Mouse (Mus musculus): ENCODE results near the gene Svopl. TPM values are rescaled to one million over a fixed set of nuclear protein-coding genes. Genes with fewer than 3 reads are reported as not detected.
A peak's percentile ranks its signal among the peaks of the same experiment; 100 is the strongest.

The Svopl gene
- polyA plus RNA-seq, 1 experiment from 2014 or later = 7.5 TPM

DNA sequence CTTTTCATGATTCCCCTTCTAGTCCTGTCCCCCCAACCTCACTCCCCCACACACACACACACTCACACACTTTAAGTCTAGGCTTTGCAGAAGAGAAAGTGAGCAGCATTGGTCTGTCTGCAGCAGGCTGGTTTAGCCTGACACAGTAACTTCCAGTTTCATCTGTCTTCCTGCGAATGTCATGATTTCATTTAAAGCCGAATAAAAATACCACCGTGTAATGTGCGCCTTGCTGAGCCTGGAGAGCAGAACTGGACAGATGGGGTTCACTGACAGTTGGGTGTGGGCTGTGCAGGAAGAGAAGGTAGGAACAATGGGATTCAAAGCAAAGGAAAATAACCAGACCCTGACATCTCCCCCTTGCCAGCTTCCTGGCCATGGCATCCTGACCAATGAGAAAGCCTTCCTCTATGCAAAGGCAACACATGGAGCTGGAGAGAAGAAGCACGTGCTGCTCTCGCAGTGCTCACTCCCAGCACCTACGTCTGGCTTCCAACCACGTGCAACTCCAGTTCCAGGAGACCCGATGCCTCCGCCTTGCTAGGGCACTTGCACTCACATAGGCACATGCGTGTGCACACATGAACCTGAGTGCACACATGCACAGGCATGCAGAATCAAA, 18.8 kb upstream of the Svopl start:
- Histone ChIP-seq H3K4me3 (replicated peaks) (no peak overlapping the region), H3K4me2 (no peak overlapping the region), H3K27me3 (no peaks in the 10 kb centered on the region), H3K9ac (replicated peaks) (no peak overlapping the region), H3K36me3 (no peaks in the 10 kb centered on the region), H3K4me1 (replicated peaks) (0 out of 2 replicates have a peak, but pooled peaks cover 4% of the 10 kb centered on the region), H3K9me3 (peaks cover 12% of the 10 kb centered on the region; the same call in 1 of the 2 replicates), H3K27ac (no peak overlapping the region)
- WGBS = 77% methylated on average over 11 of the region's 11 CpGs
- 0 out of 2 replicates have a peak, but pooled peaks have one; percentile 52 for ATAC-seq (ENCODE audit: insufficient number of reproducible peaks, insufficient read depth, low FRiP score, low TSS enrichment, low read depth)

DNA sequence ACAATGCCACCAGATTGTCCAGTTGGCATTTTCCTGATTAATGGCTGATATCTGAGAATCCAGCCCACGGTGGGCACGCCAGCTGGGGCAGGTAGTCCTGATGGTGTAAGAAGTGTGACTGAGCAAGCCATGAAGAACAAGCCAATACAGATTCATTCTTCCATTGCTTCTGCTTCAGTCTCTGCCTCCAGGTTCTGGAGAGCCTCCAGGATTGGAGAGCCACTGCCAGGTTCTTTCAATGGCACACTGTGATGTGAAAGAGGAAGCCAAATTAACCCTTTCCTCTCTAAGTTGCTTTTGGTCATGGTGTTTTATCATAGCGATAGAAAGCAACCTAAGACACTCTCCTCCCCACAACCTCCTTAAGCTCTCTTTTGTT, 18.3 kb upstream of the Svopl start:
- Histone ChIP-seq H3K4me2 (no peak overlapping the region), H3K27me3 (no peaks in the 10 kb centered on the region), H3K9me3 (peaks cover 12% of the 10 kb centered on the region; the same call in 1 of the 2 replicates), H3K4me3 (replicated peaks) (no peak overlapping the region), H3K36me3 (no peaks in the 10 kb centered on the region), H3K4me1 (replicated peaks) (no peaks in the 10 kb centered on the region), H3K27ac (no peak overlapping the region), H3K9ac (replicated peaks) (no peak overlapping the region)
- 80% methylated on average over 3 of the region's 3 CpGs for WGBS
- no peak for ATAC-seq (ENCODE audit: insufficient number of reproducible peaks, insufficient read depth, low FRiP score, low TSS enrichment, low read depth)

DNA sequence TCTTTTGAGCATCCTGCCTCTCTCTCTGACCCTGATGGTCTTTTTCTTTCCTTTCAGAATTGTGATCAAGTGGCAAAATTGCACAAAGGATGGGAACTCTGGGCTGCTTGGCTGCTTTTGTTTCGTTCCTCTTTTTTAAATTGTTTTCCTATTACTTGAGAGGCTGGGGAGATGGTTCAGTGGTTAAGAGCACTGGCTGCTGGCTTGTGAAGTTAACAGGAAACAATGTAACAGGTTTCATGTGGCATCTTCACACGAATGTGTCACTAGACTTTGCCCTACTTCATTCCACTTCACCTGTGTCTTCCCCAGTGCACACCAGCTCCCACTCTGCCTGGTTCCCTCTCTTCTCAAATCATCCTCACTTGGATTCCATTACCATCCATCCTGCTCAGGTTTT, 17.8 kb upstream of the Svopl start:
- H3K9ac ChIP-seq (replicated peaks) = no peak overlapping the region
- 77% methylated on average over 2 of the region's 2 CpGs for WGBS
- ATAC-seq (ENCODE audit: insufficient number of reproducible peaks, insufficient read depth, low FRiP score, low TSS enrichment, low read depth) = no peak
- H3K27me3 ChIP-seq = no peaks in the 10 kb centered on the region
- H3K4me3 ChIP-seq (replicated peaks) = no peak overlapping the region
- H3K4me1 ChIP-seq (replicated peaks) = no peaks in the 10 kb centered on the region
- no peaks in the 10 kb centered on the region for H3K36me3 ChIP-seq
- no peak overlapping the region for H3K4me2 ChIP-seq
- no peak overlapping the region for H3K27ac ChIP-seq
- peaks cover 12% of the 10 kb centered on the region; the same call in 1 of the 2 replicates for H3K9me3 ChIP-seq

DNA sequence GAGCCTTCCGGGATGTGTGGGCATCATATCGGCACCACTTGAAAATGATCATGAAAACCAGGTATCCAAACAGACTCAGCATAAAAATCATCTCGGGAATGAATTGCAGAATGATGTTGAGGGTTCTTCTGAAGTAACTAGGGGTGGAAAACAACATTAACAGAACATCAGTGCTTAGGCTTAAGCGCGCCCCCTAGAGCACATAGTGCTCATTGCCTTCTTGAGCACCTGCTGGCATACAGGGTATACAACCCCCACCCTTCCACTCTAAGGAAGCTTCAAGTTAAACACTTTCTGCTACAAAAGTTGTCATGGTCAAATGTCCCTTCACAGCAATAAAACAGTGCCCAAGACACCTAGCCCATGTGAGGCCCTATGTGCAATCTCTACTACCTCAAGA, 12.0 kb upstream of the Svopl start:
- H3K27me3 ChIP-seq = no peaks in the 10 kb centered on the region
- no peak for ATAC-seq (ENCODE audit: insufficient number of reproducible peaks, insufficient read depth, low FRiP score, low TSS enrichment, low read depth)
- 0 out of 2 replicates have a peak, but pooled peaks cover 4% of the 10 kb centered on the region for H3K4me1 ChIP-seq (replicated peaks)
- 66% methylated on average over 5 of the region's 5 CpGs for WGBS
- H3K4me3 ChIP-seq (replicated peaks) = no peak overlapping the region
- H3K9ac ChIP-seq (replicated peaks) = no peak overlapping the region
- H3K9me3 ChIP-seq = peaks cover 12% of the 10 kb centered on the region; the same call in 1 of the 2 replicates
- no peak overlapping the region for H3K27ac ChIP-seq
- H3K36me3 ChIP-seq = no peaks in the 10 kb centered on the region
- no peak overlapping the region for H3K4me2 ChIP-seq

DNA sequence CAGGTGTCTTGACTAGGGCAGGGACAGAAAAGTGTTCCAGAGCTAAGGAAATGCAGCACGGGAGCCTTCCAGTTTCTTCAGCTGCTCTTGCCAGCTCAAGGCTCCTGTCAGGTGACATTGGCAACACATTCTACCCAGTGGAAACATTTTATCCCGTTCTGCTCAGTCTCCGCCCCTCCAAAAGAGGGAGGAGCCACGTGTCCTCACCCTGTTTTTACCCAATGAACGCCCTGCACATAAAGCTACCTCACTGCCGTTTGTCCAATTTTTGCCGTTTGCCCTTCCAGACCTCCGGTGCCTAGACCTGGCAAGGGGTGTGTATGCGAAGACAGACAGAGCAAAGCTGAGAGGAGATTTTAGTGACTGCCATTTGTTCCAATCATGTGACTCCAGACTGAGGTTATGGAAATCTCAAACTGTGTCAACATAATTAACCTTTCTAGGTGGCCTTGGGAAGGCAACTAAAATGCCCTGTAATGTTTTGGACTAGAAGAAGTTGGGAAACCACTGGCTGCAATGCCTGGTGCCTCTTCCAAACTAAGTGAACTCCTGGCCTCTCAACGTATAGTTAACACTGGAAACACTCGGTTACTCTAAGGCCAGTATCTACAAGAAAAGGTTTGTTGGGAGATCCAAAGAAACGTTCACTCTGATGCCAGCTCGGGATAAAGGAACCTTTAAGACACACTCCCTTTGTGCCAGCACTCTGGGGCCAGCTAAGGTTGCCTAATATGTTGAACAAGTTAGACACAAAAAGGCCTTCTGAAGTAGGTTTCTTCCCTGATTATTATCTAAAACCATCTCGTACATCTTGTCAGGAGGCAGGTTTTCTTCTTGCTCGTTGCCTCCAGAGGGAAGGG, 8.9 kb upstream of the Svopl start:
- Histone ChIP-seq H3K4me1 (replicated peaks) (0 out of 2 replicates have a peak, but pooled peaks cover 4% of the 10 kb centered on the region), H3K4me3 (replicated peaks) (no peak overlapping the region), H3K4me2 (no peak overlapping the region), H3K9me3 (no peaks in the 10 kb centered on the region), H3K36me3 (no peaks in the 10 kb centered on the region), H3K27me3 (no peaks in the 10 kb centered on the region), H3K27ac (0 out of 2 replicates have a peak overlapping the region, but pooled peaks have one; percentile 4), H3K9ac (replicated peaks) (no peak overlapping the region)
- 85% methylated on average over 15 of the region's 15 CpGs for WGBS
- no peak for ATAC-seq (ENCODE audit: insufficient number of reproducible peaks, insufficient read depth, low FRiP score, low TSS enrichment, low read depth)

DNA sequence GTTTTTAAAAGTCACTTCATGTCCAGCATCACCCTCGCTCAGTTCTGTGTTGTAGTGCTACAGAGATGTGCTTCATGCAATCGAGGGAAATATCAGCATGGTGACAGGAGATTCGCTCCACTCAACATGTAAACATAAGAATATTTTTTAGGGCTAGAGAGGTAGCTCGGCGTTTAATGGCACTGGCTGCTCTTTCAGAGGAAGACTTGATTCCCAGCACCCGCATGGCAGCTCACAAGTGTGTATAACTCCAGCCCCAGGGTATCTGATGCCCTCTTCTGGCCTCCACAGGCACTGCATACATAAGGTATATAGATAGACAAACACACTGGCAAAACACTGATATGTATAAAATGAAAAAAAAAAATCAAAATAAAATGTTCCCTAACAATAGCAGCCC, 2.8 kb upstream of the Svopl start:
- Histone ChIP-seq H3K4me1 (replicated peaks) (peaks cover 40% of the 10 kb centered on the region), H3K4me2 (no peak overlapping the region), H3K4me3 (replicated peaks) (no peak overlapping the region), H3K9me3 (no peaks in the 10 kb centered on the region), H3K27ac (0 out of 2 replicates have a peak overlapping the region, but pooled peaks have one; percentile 45), H3K36me3 (no peaks in the 10 kb centered on the region), H3K27me3 (no peaks in the 10 kb centered on the region), H3K9ac (replicated peaks) (no peak overlapping the region)
- WGBS = 96% methylated on average over 6 of the region's 6 CpGs
- no peak for ATAC-seq (ENCODE audit: insufficient number of reproducible peaks, insufficient read depth, low FRiP score, low TSS enrichment, low read depth)

DNA sequence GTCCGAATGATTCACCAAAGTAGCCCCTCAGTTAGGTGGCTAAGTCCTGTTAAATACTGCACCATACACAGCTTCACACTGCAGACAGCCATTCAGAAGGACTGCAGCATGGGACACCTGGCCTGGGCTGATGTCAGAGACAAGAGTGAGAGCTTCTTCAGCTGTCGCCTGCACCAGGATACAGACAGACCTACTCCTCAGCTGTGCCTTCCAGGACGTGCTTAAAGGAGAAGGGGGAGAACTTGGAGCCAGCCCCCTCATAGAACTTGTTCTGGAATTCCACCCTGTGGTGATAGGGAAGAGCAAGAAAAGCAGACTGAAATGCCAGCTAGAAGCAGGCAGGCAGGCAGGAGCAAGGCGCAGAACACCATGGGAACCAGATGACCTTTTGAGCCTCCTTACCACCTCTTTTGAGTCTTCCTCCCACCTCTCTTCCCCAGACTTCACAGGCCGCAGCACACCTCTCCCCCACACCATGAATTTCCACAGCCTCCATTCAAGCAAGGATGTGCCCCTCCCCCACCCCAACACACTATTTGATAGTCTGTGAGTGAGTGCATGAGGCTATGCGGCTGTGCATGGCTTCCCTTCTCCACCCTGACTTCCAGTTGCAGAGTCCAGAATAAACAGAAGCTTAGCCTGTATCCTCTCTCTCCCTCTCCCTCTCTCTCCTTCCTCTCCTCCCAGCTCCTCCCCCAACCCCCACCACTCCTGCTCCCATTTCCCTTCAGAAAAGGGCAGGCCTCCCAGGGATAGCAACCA, 2.2 kb upstream of the Svopl start:
- 0 out of 2 replicates have a peak overlapping the region, but pooled peaks have one; percentile 45 for H3K27ac ChIP-seq
- 53% methylated on average over 6 of the region's 6 CpGs for WGBS
- no peak for ATAC-seq (ENCODE audit: insufficient number of reproducible peaks, insufficient read depth, low FRiP score, low TSS enrichment, low read depth)

DNA sequence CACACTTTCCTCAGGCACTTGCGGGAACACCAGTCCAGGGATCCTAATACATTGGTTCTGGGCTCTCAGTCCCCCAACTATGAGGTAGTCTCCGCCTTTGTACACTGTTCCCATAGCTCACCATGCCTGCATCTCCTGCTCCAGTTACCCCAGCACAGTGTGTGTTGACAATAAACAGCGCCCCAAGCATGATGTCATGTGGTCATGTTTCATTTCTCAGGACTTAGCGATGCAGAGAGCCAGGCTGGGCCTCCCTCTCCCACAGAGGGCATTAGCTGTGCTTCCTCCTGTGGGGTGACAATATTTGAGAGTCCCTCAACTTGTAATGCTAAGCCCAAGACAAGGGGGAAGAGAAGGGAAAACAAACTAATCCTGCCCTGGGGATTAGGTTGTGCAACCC, 1.2 kb upstream of the Svopl start:
- Histone ChIP-seq H3K27ac (0 out of 2 replicates have a peak overlapping the region, but pooled peaks have one; percentile 84), H3K4me1 (replicated peaks) (peaks cover 39% of the 10 kb centered on the region), H3K4me3 (replicated peaks) (no peak overlapping the region), H3K9me3 (0 out of 2 replicates have a peak, but pooled peaks cover 5% of the 10 kb centered on the region), H3K4me2 (no peak overlapping the region), H3K9ac (replicated peaks) (no peak overlapping the region), H3K27me3 (no peaks in the 10 kb centered on the region), H3K36me3 (no peaks in the 10 kb centered on the region)
- WGBS = 58% methylated on average over 4 of the region's 4 CpGs
- no peak; the same call in 1 of the 2 replicates for ATAC-seq (ENCODE audit: insufficient number of reproducible peaks, insufficient read depth, low FRiP score, low TSS enrichment, low read depth)

More for the DNA sequence above, 2.2 kb upstream of the Svopl start:
- H3K9me3 ChIP-seq = 0 out of 2 replicates have a peak, but pooled peaks cover 5% of the 10 kb centered on the region
- no peak overlapping the region for H3K4me2 ChIP-seq
- H3K36me3 ChIP-seq = no peaks in the 10 kb centered on the region
- H3K4me1 ChIP-seq (replicated peaks) = peaks cover 39% of the 10 kb centered on the region
- H3K27me3 ChIP-seq = no peaks in the 10 kb centered on the region
- no peak overlapping the region for H3K4me3 ChIP-seq (replicated peaks)
- H3K9ac ChIP-seq (replicated peaks) = no peak overlapping the region

DNA sequence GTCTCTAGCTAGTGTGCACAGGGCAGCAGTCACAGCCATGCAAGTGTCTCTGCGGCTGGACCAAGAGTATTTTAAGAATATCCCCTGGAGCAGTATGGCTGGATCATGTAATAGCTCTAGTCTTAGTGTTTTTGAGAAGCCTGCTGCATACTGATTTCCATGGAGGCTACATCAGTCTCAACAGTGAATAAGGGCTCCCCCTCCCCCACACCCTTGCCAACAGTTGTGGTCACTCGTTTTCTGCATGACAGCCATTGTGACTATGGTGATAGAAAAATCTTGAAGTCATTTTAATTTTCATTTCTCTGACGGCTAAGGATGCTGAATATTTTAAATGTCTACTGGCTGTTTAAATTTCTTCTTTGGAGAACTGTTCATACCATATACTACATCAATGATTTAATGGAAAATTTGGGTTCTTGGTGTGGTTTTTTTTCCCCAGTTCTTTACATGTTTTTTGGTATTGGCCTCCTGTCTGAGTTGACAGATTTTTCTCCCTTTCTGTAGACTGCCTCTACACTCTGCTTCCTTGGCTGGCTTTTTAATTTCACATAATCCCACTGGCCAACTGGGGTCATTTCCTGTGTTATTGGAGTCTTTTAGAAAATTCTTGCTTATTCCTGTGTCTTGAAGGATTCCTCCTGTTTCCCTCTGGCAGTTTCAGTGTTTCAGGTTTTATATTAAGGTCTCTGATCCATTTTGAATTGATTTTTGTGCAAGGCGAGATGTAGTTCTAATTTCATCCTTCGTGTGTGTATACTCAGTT, 13.8 kb downstream of the Svopl start:
- no peaks in the 10 kb centered on the region for H3K27me3 ChIP-seq
- 0 out of 2 replicates have a peak overlapping the region, but pooled peaks have one; percentile 50 for H3K27ac ChIP-seq
- H3K36me3 ChIP-seq = no peaks in the 10 kb centered on the region
- no peak overlapping the region for H3K4me2 ChIP-seq
- H3K4me3 ChIP-seq (replicated peaks) = no peak overlapping the region
- peaks cover 32% of the 10 kb centered on the region for H3K4me1 ChIP-seq (replicated peaks)
- WGBS = 61% methylated on average over 5 of the region's 5 CpGs
- no peak overlapping the region for H3K9ac ChIP-seq (replicated peaks)
- ATAC-seq (ENCODE audit: insufficient number of reproducible peaks, insufficient read depth, low FRiP score, low TSS enrichment, low read depth) = no peak
- no peaks in the 10 kb centered on the region for H3K9me3 ChIP-seq

DNA sequence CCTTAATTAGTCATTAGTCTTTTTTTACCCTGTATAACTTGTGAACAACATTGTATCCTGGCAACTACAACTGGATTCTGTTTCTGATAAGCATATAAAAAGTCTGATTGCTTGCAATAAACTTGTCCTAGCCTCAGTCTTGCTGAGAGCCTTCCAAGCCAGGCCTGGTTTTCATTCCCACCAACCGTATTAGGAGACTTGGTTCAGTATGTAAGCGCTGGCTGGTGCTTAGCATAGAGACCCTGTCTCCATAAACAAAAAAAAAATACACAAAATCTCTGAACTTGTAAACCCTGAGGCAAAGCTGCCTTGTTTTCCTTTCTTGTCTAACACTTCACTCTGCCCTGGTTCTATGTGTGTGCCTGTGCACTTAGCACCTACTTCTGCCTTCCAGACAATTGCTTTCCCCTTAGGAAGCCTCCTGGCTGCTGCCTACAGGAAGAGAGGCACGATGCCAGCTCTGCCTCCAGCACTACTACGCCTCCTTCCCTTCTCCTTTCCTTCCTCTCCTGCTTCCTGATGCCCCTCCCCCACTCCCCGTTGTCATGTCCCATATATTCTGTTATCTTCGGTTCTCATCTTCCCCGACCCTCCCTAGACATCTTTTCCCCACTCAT, 14.8 kb downstream of the Svopl start:
- Histone ChIP-seq H3K4me2 (no peak overlapping the region; the same call in 1 of the 2 replicates), H3K36me3 (no peaks in the 10 kb centered on the region), H3K9me3 (no peaks in the 10 kb centered on the region), H3K27ac (peak overlapping the region; percentile 50; the same call in 1 of the 2 replicates), H3K4me3 (replicated peaks) (no peak overlapping the region), H3K27me3 (no peaks in the 10 kb centered on the region), H3K4me1 (replicated peaks) (peaks cover 36% of the 10 kb centered on the region), H3K9ac (replicated peaks) (no peak overlapping the region)
- WGBS = 31% methylated on average over 7 of the region's 7 CpGs
- 0 out of 2 replicates have a peak, but pooled peaks have one; percentile 65 for ATAC-seq (ENCODE audit: insufficient number of reproducible peaks, insufficient read depth, low FRiP score, low TSS enrichment, low read depth)

Data from limb, embryonic 12.5 days (tissue).